Mouse (Mus musculus): ENCODE results near the gene Mapk1ip1l. TPM values are rescaled to one million over a fixed set of nuclear protein-coding genes. Genes with fewer than 3 reads are reported as not detected.

The Mapk1ip1l gene
- polyA plus RNA-seq, 1 experiment from 2014 or later: 73.1 TPM

- ATAC-seq (ENCODE audit: insufficient number of reproducible peaks, insufficient read depth, low FRiP score, low TSS enrichment, low read depth): no peak
- Histone ChIP-seq H3K4me1 (0 out of 2 replicates have a peak, but pooled peaks cover 4% of the 10 kb centered on the region), H3K9me3 (no peaks in the 10 kb centered on the region), H3K36me3 (peaks cover 10% of the 10 kb centered on the region; the same call in 1 of the 2 replicates), H3K4me3 (no peak overlapping the region), H3K9ac (no peak overlapping the region), H3K4me2 (no peak overlapping the region), H3K27me3 (no peaks in the 10 kb centered on the region), H3K27ac (no peak overlapping the region)
- 96% methylated on average over 4 of the region's 4 CpGs for WGBS
These were observed 16.5 kb upstream of the Mapk1ip1l start for GRCm38 (mm10) chr14:47281535-47281934.

- Histone ChIP-seq H3K4me3 (no peak overlapping the region), H3K4me1 (0 out of 2 replicates have a peak, but pooled peaks cover 4% of the 10 kb centered on the region), H3K9ac (no peak overlapping the region), H3K27ac (no peak overlapping the region), H3K4me2 (no peak overlapping the region), H3K36me3 (peaks cover 10% of the 10 kb centered on the region; the same call in 1 of the 2 replicates), H3K9me3 (no peaks in the 10 kb centered on the region), H3K27me3 (no peaks in the 10 kb centered on the region)
- WGBS: 91% methylated on average over 7 of the region's 7 CpGs
- no peak for ATAC-seq (ENCODE audit: insufficient number of reproducible peaks, insufficient read depth, low FRiP score, low TSS enrichment, low read depth)
These were observed 14.5 kb upstream of the Mapk1ip1l start for GRCm38 (mm10) chr14:47283568-47283967.

- WGBS: 99% methylated on average over 2 of the region's 2 CpGs
- Histone ChIP-seq H3K27ac (no peak overlapping the region), H3K27me3 (no peaks in the 10 kb centered on the region), H3K4me3 (no peak overlapping the region), H3K4me2 (no peak overlapping the region), H3K36me3 (peaks cover 17% of the 10 kb centered on the region), H3K9me3 (no peaks in the 10 kb centered on the region), H3K4me1 (0 out of 2 replicates have a peak, but pooled peaks cover 4% of the 10 kb centered on the region), H3K9ac (no peak overlapping the region)
- ATAC-seq (ENCODE audit: insufficient number of reproducible peaks, insufficient read depth, low FRiP score, low TSS enrichment, low read depth): no peak
These were observed 12.8 kb upstream of the Mapk1ip1l start for GRCm38 (mm10) chr14:47285271-47285670.

GRCm38 (mm10) chr14:47286215-47286614 is 11.9 kb upstream of the Mapk1ip1l start:
- Histone ChIP-seq H3K4me3 (no peak overlapping the region), H3K4me1 (0 out of 2 replicates have a peak, but pooled peaks cover 4% of the 10 kb centered on the region), H3K27ac (no peak overlapping the region), H3K9me3 (no peaks in the 10 kb centered on the region), H3K4me2 (no peak overlapping the region), H3K27me3 (no peaks in the 10 kb centered on the region), H3K36me3 (peaks cover 21% of the 10 kb centered on the region), H3K9ac (no peak overlapping the region)
- 89% methylated on average over 1 of the region's 1 CpGs for WGBS
- ATAC-seq (ENCODE audit: insufficient number of reproducible peaks, insufficient read depth, low FRiP score, low TSS enrichment, low read depth): no peak

- WGBS: 85% methylated on average over 5 of the region's 5 CpGs
- H3K4me3 ChIP-seq: no peak overlapping the region
These were observed 11.0 kb upstream of the Mapk1ip1l start for GRCm38 (mm10) chr14:47287021-47287420.

GRCm38 (mm10) chr14:47291772-47292171 is 6.3 kb upstream of the Mapk1ip1l start:
- H3K9me3 ChIP-seq: no peaks in the 10 kb centered on the region
- H3K9ac ChIP-seq: no peak overlapping the region
- peaks cover 12% of the 10 kb centered on the region for H3K36me3 ChIP-seq
- H3K27ac ChIP-seq: no peak overlapping the region
- ATAC-seq (ENCODE audit: insufficient number of reproducible peaks, insufficient read depth, low FRiP score, low TSS enrichment, low read depth): no peak
- no peaks in the 10 kb centered on the region for H3K27me3 ChIP-seq
- 85% methylated on average over 1 of the region's 1 CpGs for WGBS
- H3K4me2 ChIP-seq: no peak overlapping the region
- H3K4me3 ChIP-seq: no peak overlapping the region
- 0 out of 2 replicates have a peak, but pooled peaks cover 4% of the 10 kb centered on the region for H3K4me1 ChIP-seq

More at GRCm38 (mm10) chr14:47287021-47287420, 11.0 kb upstream of the Mapk1ip1l start:
- H3K9me3 ChIP-seq: no peaks in the 10 kb centered on the region
- H3K27me3 ChIP-seq: no peaks in the 10 kb centered on the region
- ATAC-seq (ENCODE audit: insufficient number of reproducible peaks, insufficient read depth, low FRiP score, low TSS enrichment, low read depth): no peak
- H3K9ac ChIP-seq: no peak overlapping the region
- 0 out of 2 replicates have a peak, but pooled peaks cover 4% of the 10 kb centered on the region for H3K4me1 ChIP-seq
- H3K36me3 ChIP-seq: peaks cover 18% of the 10 kb centered on the region
- no peak overlapping the region for H3K4me2 ChIP-seq
- no peak overlapping the region for H3K27ac ChIP-seq

GRCm38 (mm10) chr14:47294136-47294535 is 3.9 kb upstream of the Mapk1ip1l start:
- 39% methylated on average over 4 of the region's 4 CpGs for WGBS

GRCm38 (mm10) chr14:47296232-47296631 is 1.8 kb upstream of the Mapk1ip1l start:
- Histone ChIP-seq H3K27ac (no peak overlapping the region), H3K4me2 (no peak overlapping the region), H3K4me1 (peaks cover 21% of the 10 kb centered on the region), H3K4me3 (no peak overlapping the region), H3K9ac (no peak overlapping the region), H3K27me3 (no peaks in the 10 kb centered on the region), H3K9me3 (no peaks in the 10 kb centered on the region), H3K36me3 (peaks cover 3% of the 10 kb centered on the region; the same call in 1 of the 2 replicates)
- no peak for ATAC-seq (ENCODE audit: insufficient number of reproducible peaks, insufficient read depth, low FRiP score, low TSS enrichment, low read depth)
- WGBS: 70% methylated on average over 2 of the region's 2 CpGs

More at GRCm38 (mm10) chr14:47294136-47294535, 3.9 kb upstream of the Mapk1ip1l start:
- no peak for ATAC-seq (ENCODE audit: insufficient number of reproducible peaks, insufficient read depth, low FRiP score, low TSS enrichment, low read depth)
- Histone ChIP-seq H3K36me3 (peaks cover 12% of the 10 kb centered on the region), H3K9me3 (no peaks in the 10 kb centered on the region), H3K27ac (no peak overlapping the region), H3K4me3 (no peak overlapping the region), H3K4me1 (peaks cover 9% of the 10 kb centered on the region; the same call in 1 of the 2 replicates), H3K27me3 (no peaks in the 10 kb centered on the region), H3K9ac (no peak overlapping the region), H3K4me2 (no peak overlapping the region)

- H3K9ac ChIP-seq: peak overlapping the region; percentile 99
- peak overlapping the region; percentile 97 for H3K27ac ChIP-seq
- H3K4me2 ChIP-seq: peak overlapping the region; percentile 74
- H3K4me1 ChIP-seq: peaks cover 21% of the 10 kb centered on the region
- WGBS: 1% methylated on average over 34 of the region's 38 CpGs
- no peaks in the 10 kb centered on the region for H3K27me3 ChIP-seq
- ATAC-seq (ENCODE audit: insufficient number of reproducible peaks, insufficient read depth, low FRiP score, low TSS enrichment, low read depth): peak; percentile 76; the same call in 1 of the 2 replicates
- H3K9me3 ChIP-seq: no peaks in the 10 kb centered on the region
- peaks cover 9% of the 10 kb centered on the region; the same call in 1 of the 2 replicates for H3K36me3 ChIP-seq
- peak overlapping the region; percentile 93 for H3K4me3 ChIP-seq
These were observed 334 bp downstream of the Mapk1ip1l start for GRCm38 (mm10) chr14:47298408-47298792.

- peak overlapping the region; percentile 93 for H3K4me3 ChIP-seq
- under 1% methylated on average over 15 of the region's 15 CpGs for WGBS
- peaks cover 21% of the 10 kb centered on the region for H3K4me1 ChIP-seq
- no peak for ATAC-seq (ENCODE audit: insufficient number of reproducible peaks, insufficient read depth, low FRiP score, low TSS enrichment, low read depth)
- H3K27ac ChIP-seq: peak overlapping the region; percentile 97
- peaks cover 9% of the 10 kb centered on the region; the same call in 1 of the 2 replicates for H3K36me3 ChIP-seq
- H3K27me3 ChIP-seq: no peaks in the 10 kb centered on the region
- peak overlapping the region; percentile 74 for H3K4me2 ChIP-seq
- no peaks in the 10 kb centered on the region for H3K9me3 ChIP-seq
- H3K9ac ChIP-seq: peak overlapping the region; percentile 99
These were observed 774 bp downstream of the Mapk1ip1l start for GRCm38 (mm10) chr14:47298819-47299261.

GRCm38 (mm10) chr14:47302885-47303680 is 5.0 kb downstream of the Mapk1ip1l start:
- no peak overlapping the region for H3K4me2 ChIP-seq
- no peaks in the 10 kb centered on the region for H3K9me3 ChIP-seq
- ATAC-seq (ENCODE audit: insufficient number of reproducible peaks, insufficient read depth, low FRiP score, low TSS enrichment, low read depth): no peak
- H3K36me3 ChIP-seq: peaks cover 25% of the 10 kb centered on the region
- no peak overlapping the region for H3K4me3 ChIP-seq
- H3K9ac ChIP-seq: no peak overlapping the region
- peaks cover 11% of the 10 kb centered on the region for H3K4me1 ChIP-seq
- no peaks in the 10 kb centered on the region for H3K27me3 ChIP-seq
- H3K27ac ChIP-seq: no peak overlapping the region
- 81% methylated on average over 14 of the region's 14 CpGs for WGBS
